Mouse (Mus musculus): ENCODE measurements around the gene Acsl1.

- TF ChIP-seq GATA1 (IDR thresholded peaks at IDR 0.05; ENCODE audit: borderline replicate concordance, low read length) (no peak), FLI1 (IDR thresholded peaks at IDR 0.05; ENCODE audit: low read length) (no peak)
Observed at GRCm38 (mm10) chr8:46530541-46530940, 59.7 kb downstream of the Acsl1 start.
